Mouse (Mus musculus): Measurements from ENCODE around the gene Nrros. TPM values are rescaled to one million over a fixed set of nuclear protein-coding genes. Genes with fewer than 3 reads are reported as not detected.
A peak's percentile ranks its signal among the peaks of the same experiment; 100 is the strongest.

Nrros gene
- 1 to 10 TPM; 4.7 to 5.2 TPM for total RNA-seq (2021)

DNA sequence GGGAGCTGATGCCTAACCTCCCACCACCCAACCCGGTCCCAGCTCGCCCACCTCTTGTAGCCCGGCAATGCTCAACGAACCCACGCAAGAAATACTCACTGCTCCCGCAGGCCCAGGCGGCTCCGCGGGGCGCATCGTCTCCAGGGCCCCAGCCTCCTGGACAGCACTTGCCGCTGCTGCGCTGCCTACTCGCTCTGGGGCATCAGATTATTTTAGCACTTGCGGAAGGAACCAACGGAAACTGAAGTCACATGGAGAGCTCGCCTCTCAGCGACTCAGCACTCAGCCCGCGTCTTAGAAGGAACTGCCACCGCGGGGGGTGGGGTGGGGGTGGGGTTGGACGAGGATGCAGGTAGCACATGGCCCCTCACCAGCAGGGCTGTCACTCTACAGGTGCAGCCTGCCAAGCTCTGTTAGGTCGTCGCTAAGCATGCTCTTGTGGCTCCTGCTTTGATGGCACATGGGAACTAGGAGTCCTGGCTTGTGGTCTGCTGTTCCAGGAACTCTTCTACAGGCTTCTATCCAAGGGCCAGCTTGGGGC is at the start of gene Nrros:
Gene Nrros (minus strand): TSS at position 314 of the 541 bp plus-strand sequence.
- peak; percentile 60 to 66 for DNase-seq
- intact Hi-C loops (cut with DNase I) = loop anchor here (2.0 kb wide), 2 partner anchors 33 to 51 kb away; no protein-coding TSS in a partner anchor

DNA sequence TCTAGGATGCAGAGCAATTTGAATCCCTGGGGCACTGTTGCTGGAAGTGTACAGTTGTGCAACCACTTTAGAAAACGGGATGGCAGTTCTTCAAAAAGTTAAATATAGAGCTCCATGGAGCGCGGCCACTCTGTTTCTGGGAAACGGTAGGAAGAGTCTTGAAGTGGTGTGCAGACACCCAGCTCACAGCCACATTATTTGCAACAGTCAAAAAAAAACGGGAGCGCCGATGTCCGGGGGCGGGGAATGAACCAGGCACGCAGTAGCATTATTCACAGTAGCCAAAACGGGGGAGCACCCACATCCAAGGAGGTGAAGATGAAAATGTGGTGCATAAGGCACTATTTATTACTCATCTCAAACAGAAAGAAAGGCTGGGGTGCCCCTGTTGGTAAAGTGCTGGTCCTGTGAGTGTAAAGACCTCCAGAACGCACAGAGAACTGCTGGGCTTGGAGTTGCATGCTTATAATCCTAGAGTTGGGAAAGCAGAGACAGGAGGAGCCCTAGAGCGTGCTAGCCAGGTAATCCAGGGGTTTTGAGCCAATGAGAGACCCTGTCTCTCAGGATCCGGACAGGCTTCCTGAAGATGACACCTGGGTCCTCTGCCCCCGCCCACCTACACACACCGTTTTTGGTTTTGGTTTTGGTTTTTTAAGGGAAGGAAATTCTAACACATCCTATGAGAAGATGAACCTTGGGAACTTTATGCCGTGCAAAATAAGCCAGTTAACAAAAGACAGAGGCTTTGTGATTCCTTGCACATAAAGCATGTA is 49.6 kb upstream of the Nrros start:
- intact Hi-C loops (cut with DNase I) = no loop called here
- DNase-seq = no peak

DNA sequence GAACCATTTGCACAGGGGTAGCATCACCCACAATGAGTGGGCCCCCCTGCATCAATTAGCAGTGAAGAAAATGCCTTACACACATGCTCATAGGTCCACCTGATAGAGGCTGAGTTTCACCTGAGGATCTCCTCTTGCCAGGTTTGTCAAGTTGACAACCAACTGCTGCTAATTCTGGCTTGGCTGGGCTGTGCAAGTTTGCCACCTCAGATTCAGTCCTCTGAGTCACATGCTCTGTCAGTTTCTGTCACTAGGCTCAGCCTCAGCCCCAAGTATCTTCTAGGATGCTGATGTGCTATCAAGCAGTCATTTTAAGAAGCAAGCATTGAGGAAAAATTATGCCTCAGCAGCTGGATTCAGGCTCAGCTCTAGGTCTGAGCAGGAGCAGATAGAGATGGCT is 48.8 kb upstream of the Nrros start:
- no peak for DNase-seq
- intact Hi-C loops (cut with DNase I) = no loop called here

DNA sequence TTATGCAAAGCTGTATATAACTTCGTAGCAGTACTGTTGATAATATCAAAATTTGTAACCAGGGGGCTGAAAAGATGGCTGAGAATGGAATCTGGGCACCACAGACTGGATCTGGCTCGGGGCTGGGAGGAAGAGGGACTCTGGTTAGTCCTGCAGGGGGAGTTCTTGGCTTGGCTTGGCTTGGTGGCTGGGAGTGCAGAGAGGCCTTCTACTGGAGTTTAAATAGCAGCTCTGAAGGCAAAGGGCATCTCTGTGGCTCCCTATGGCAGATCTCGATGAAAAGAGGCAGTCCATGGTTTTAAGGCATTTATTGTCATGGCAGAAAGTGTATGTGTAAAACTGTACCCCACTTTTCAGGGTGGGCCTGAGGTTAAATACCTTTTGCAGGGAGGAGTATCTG is 39.5 kb upstream of the Nrros start:
- intact Hi-C loops (cut with DNase I) = loop anchor here (5.0 kb wide), 1 partner anchor 88 kb away; no protein-coding TSS in a partner anchor
- peak; percentile 20 to 24 for DNase-seq

DNA sequence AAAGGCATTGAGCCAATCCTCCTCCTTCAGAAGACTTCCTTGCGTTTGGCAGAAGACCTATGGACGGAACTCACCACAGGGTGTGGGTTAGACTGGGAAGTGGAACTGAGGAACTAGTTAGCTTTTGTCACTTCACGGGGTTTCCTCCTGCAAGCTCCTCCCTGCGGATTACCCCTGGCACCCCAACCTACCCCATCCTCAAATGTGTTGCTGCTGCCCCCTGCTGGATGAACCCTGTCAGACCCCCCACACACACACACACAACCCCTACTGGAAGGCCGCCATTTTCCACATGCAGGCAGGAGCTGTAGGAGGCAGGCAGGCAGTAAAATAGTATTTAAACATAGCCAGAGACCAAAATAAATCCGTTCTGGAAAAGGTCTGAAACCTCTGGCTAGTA is 37.3 kb upstream of the Nrros start:
- peak; percentile 77 to 83 for DNase-seq
- intact Hi-C loops (cut with DNase I) = loop anchor here (5.0 kb wide), 1 partner anchor 85 kb away; no protein-coding TSS in a partner anchor

DNA sequence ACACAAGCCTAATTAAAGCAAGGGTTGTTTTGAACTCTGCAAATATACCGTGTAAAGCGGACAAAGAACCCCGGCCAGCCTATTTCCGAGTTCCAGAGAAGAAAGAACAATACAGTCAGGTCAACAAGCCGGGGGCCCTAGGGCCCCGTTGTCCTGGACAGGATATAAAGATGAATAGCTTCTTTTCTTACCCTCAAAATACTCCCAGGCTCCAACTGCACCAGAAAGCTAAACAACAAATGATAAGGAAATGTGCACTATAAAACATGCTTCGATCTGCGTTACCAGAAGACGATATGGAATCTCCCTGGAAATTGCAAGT is 35.6 kb upstream of the Nrros start:
- intact Hi-C loops (cut with DNase I) = loop anchor here (5.0 kb wide), 1 partner anchor 84 kb away; no protein-coding TSS in a partner anchor
- DNase-seq = no peak

DNA sequence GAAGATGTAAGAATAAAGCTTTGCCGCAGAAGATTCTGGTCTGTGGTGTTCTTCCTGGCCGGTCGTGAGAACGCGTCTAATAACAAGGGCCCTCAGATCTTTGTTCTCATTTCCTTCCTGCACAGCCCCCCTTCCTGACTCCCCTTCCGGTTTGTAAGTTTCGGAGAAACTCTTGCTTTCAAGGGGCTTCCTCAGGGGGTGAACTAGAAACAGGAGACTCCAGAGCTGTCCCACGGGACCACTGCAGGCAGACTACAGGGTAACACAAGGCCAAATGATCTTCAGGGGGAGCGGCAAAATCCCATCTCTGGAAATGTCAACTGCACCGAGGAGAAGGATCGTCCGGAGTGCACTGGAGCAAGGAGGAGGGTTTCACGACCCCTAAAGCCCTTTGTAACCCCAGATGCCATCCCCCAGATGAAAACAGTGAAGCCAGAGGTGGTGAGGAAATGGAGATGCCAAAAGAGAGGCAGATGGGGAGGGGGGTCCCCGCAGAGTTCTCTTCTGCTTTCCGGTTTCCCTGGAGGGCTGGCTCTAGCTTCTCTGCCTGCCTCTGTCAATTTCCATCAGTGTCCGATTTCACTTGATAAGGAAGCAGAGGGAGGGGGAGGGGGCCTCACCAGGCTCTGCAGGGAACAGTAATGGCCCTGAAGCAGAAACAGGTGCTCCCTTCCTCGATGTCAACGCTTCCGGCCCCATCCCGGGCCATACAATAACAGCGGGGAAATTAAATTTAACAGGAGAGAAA is 35.0 kb upstream of the Nrros start:
- DNase-seq = peak in 1 of 2 experiments; percentile 16
- intact Hi-C loops (cut with DNase I) = loop anchor here (5.0 kb wide), 1 partner anchor 83 kb away; no protein-coding TSS in a partner anchor

DNA sequence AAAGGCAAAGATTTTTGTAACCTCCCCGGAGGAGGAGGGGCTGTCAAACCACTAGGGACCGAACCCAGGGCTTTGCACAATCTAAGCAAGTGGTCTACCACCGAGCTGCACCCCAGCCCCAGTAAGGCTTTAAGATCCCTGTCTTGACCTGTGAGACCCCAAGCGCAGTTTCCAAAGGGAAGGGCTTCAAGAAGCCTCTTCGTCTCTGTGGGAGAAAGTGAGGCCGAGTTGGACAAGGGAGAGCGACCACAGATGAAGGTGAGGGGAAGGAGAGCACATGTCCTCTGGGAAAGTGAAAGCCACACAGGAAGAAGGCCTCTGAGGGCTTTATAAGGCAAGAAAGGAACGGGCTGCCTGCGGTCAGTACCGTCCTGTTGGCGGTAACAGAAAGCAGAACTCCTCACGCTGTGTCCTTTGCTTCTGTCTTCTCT is 24.6 kb upstream of the Nrros start:
- DNase-seq = peak; percentile 27 to 40
- intact Hi-C loops (cut with DNase I) = no loop called here

DNA sequence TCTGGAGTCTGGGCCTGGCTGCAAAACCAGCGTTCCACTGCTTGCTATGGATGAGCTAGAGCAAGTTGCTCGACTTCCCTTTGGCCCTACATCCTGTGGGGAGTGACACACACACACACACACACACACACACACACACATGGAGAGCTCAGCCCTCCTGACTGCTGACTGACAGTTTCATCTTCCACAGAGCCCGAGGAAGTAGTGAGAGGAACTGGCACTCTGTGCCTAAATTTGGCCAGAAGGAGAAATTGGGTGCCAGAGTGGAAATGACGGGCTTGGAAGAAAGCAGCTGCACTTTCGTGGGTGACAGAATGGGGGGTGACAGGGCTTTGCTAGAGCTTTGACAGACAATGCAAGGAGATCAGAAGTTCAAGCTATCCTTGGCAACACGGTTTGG is 23.7 kb upstream of the Nrros start:
- intact Hi-C loops (cut with DNase I) = no loop called here
- DNase-seq = peak; percentile 34 to 41

DNA sequence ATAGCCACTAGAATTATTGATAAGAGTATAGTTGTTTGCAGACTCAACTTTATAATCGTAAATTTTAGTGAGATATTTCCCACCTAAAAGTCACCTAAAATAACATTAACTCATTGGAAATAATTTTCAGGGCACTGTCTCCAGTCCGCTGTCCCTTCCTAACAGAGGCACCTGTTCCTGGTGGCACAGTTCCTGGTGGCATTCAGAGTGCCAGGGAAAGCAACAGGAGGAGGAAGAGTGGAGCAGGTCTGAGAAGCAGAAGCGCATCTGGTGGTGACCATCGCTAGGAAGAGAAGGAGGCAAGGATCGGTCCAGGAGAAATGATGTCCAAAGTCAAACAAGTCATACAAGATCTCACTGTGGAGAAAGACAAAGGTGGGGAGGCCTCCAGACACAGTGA is 20.7 kb upstream of the Nrros start:
- intact Hi-C loops (cut with DNase I) = no loop called here
- DNase-seq = no peak

DNA sequence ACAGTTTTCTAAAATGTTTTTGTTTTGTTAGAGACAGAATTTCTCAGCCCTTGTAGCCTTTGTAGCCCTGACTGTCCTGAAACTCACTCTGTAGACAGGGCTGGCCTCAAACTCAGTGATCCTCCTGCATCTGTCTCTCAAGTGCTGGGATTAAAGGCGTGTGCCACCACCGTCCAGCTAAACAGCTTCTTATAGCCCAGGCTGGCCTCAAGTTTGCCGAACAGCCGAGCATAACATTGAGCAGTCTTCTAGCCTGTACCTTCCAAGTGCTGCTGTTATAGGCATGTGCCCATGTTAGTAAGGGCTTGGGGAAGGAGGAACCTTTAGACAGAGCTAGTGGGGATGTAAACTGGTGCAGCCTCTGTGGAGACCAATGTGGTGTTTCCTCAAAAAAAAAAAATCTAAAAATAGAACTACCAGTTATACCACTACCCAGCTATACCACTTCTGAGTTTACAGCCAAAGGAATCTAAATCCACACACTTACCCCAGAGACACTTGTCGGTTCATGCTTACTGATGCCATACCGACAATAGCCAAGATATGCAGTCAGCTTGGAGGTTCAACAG is 14.0 kb upstream of the Nrros start, which contains the start of gene Bex6:
Gene Bex6 (plus strand): TSS at position 491 of the 569 bp plus-strand sequence.
- no peak for DNase-seq
- intact Hi-C loops (cut with DNase I) = no loop called here

DNA sequence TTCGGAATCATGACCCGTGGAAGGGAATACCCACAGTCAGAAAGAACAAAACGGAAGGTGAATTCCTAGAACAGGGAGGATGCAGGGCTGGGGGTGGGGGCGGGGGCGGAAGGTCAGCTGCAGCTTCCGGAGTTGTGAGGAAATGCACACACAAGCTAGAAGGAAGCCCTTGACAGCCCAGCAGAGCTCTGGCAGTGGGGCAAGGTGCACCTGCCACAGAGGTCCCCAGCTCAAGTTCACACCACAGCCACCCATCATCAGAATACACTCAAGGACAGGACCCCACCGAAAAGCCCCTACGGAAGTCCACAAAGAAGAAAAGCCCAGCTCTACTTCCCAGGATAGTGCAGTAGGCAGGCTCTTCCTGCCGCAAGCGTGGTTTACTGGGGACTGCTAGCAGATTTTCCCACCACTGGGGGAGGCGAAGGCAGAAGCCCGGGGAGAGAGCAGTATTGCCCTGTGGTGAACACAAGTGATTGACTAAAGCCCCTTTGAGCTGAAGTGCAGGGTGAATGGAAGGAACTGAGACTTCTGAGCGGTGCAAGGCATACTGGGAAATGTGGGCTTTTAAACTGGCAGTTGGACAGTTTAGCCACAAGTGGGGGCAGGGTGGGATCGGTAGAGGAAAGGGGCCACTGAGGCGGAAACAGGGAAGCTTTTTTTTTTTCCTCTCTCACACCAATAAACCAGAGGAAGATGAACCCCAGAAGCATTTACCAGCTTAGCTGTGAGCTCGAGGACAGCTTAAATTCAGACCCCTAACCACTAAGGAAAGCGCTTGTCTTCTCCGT is 11.7 kb upstream of the Nrros start:
- peak; percentile 29 to 39 for DNase-seq
- intact Hi-C loops (cut with DNase I) = no loop called here

DNA sequence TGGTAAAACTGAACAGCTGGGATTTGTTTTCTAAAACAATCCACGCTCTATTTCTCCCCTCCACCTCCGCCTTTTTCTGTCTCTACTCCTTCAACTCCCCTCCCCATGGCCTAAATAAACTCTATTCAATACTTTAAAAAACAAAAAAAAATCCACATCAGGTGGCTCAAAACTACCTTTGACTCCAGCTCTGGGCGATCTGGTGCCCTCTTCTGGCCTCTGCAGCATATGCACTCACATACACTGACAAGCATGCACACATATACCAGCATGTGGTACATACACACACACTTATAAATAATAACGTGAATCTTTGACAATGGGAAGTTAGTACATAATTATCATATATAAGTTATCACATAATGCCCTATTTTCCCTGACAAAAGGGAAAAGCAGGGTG is 9.6 kb upstream of the Nrros start:
- no peak for DNase-seq

DNA sequence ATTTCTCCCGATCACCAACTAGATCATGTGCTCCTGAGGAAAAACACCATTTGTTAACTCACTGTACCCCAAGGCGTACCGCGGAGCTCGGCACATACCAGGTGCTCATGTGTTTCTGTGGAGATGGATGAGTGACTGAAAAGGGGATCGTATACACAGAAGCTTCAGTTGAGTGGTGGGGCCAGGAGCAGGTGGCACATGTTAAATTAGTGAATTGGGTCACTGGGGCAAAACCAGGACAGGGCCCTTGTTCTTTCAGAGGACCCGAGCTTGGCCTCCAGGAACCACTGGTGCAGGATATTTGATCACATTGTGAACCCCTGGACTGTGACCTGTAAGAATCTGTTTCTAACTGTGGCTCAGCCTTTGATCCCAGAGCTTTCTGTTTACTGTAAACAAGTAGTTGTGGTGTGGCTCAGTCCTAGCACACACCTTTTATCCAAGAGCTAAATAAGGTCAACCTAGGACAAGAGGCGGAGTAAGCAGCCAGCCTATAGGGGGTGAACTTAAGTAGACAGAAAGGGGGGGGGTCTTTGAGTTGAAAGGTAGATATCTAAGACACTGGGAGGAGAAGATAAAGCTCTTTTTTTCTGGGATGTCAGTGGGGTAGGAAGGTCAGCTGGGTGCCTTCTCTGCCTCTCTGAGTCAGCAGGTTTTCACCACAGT is 9.1 kb upstream of the Nrros start:
- intact Hi-C loops (cut with DNase I) = no loop called here

More for the DNA sequence above, 9.6 kb upstream of the Nrros start:
- intact Hi-C loops (cut with DNase I) = no loop called here

DNA sequence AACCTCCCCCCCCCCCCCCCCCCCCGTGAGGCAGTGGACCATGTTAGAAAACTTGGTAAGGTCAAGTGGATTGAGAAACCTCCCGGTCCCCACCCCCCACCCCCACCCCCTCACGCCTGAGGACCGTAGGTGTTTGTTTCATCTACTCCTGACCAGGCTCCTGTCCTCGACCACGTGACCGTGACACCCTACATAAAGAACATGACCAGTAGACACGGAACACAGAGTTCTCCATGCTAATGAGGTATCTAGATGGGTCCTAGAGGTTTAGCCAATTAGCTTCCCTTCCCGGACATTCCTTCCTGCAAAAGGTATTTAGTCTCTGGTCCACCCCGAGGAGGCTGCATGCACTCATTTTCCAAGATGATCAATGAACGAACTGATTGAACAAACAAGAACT is 8.0 kb upstream of the Nrros start:
- intact Hi-C loops (cut with DNase I) = no loop called here
- DNase-seq = no peak

More for the DNA sequence above, 9.1 kb upstream of the Nrros start:
- DNase-seq = no peak

DNA sequence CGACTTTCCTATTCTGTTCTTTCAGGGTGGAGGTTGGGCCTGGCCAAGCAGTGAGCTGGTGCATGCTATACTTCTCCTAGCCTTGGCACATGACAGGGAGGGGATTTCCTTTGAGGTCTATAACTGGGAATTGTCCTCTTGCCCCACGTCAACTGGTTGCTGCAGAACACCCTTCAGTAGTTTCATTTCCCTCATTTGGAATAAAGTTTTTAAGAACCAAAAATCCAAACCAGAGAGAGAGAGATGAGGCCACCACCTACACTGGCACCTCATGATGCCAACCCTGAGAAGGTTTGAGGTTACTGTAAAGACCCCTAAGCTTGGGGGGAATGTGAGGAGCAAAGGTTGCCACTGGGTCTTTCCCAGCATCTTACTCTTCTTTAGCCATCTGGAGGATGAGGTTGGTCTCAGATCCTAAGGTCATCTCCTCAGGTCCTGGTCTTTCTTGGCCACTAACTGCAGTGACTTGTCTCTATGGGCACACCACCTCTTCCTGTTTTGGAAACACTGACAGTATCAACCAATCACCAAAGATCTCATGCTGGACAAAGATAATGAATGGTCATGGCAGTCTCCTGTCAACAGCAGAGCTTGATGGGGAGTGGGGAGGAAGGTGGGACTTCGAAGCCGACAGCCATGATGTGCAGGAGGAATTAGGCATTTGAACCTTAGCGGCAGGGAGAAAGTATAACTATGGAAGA is 5.8 kb upstream of the Nrros start:
- intact Hi-C loops (cut with DNase I) = no loop called here
- no peak for DNase-seq

DNA sequence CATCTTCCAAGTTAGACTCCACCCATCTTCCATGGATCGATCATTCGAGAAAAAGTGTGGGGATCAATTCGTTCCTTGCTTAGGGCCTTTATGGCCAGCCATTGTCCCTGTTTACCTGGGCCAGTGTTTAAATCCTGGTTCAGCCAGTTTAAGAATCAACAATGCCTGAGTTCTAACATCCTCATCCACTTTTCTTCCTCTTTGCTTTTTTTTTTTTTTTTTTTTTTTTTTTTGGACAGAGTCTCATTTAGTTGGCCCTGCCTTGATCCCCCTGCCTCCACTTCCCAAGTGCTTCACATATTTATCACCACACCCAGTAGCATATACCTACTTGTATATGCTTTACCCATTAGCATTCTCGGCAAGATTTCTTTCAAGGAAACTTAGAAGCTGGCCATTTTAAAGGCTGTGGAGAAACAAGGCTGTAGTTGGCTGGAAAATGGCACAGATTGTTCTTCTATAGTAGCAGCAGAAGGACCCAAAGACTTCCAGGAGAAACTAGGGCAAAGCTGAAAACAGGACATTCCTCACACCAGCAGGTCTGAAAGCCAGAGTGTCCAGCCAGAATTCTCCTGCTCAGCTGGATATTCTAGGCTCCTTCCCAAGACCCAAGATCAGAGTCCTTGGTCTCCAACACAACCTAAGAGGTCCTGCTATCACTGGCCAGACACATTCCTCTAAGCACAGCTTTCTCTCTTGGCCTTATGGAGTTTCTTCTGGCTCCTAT is 2.6 kb upstream of the Nrros start:
- no peak for DNase-seq
- intact Hi-C loops (cut with DNase I) = no loop called here

DNA sequence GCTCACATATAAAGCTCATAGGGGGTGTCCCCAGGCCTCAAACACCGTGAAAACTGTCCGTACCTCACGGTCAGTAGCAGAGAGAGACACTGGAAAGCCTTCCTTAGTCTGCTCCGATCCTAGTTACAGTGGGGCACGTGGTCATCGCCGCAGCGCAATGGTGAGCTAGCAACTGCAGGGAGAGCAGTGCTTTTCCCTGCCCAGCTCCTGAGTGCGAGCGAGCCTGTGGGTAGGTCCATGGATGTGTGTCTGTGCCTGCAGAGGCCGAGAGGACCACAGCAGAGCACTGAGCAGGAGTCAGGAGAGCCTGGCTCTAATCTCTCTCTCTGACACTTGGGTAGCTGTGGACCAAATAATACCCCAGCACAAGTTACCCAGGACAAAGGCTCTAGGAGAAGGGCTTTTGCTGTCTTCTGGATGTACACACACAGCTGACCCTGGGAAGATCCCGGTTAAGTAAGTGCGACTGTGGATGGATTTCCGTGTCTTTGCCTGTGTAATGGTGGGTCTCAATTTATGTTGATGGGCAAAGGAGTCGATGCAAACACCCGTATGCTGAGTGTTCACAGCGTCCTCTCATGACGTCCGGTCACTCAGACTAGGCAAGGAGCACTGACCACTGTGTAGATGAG is 882 bp downstream of the Nrros start:
- DNase-seq = peak in 1 of 2 experiments; percentile 24
- intact Hi-C loops (cut with DNase I) = loop anchor here (2.0 kb wide), 2 partner anchors 32 to 50 kb away; no protein-coding TSS in a partner anchor

Measured in heart, postnatal 36 days (tissue).